Mouse (Mus musculus): ENCODE measurements around the gene Mthfd2l. TPM values are rescaled to one million over a fixed set of nuclear protein-coding genes. Genes with fewer than 3 reads are reported as not detected.

Gene Mthfd2l
- polyA plus RNA-seq, 1 experiment from 2014 or later, result 42.9 TPM

DNA sequence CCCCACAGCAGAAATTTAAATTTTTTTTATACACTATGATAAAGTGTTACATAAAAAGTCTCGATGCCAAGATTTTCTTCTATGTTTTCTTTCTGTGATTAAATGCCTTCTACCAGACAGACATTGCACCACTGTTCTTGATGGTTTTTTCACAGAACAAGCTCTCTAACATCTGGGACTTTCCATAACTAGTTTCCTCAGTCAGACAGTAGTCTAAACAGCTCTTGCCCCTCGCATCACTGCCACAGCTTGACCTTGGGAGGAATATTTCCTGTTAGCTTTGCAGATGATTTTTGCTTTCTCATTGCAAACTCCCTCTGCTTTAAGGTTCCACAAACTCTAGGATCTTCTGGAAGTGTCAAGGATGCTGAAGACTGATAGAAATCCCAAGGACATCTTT, 371 bp upstream of the Mthfd2l start:
- 29% methylated on average over 2 of the region's 2 CpGs for WGBS
- Histone ChIP-seq H3K4me2 (ENCODE audit: low read depth, low read length) (peak overlapping the region; percentile 69), H3K27me3 (ENCODE audit: control insufficient read depth, insufficient read depth, low read depth, low read length) (no peaks in the 10 kb centered on the region), H3K4me3 (ENCODE audit: low read length) (peak overlapping the region; percentile 69), H3K36me3 (ENCODE audit: control insufficient read depth, insufficient read depth, low read length) (no peaks in the 10 kb centered on the region), H3K27ac (ENCODE audit: low read length) (peak overlapping the region; percentile 99), H3K9me3 (ENCODE audit: control insufficient read depth, low read length) (no peaks in the 10 kb centered on the region), H3K4me1 (replicated peaks; ENCODE audit: control insufficient read depth, insufficient read depth, low read length) (peaks cover 10% of the 10 kb centered on the region; the same call in 1 of the 2 replicates), H3K9ac (ENCODE audit: low read length) (peak overlapping the region; percentile 97)
- ATAC-seq (ENCODE audit: low read depth), result peak; percentile 34; the same call in 1 of the 2 replicates

DNA sequence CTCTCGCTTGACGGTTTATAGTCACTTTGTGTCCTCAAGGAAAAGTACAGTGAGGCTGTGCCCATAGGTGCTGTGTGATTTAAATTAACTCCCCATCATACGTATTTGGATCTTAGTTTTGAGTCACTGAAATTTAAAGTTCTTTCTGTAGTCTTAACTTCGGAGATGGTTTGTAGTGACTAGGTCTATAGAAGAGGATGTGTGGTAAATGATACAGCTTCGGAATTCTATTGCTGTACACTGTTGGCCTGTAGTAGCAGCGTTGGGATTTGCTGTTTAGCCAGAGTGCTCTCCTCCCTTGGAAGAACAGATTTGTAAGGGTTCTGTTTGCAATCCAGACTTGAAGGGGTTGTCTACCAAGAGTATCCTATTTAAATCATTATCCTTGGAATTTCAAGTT, 994 bp downstream of the Mthfd2l start:
- Histone ChIP-seq H3K4me3 (ENCODE audit: low read length) (peak overlapping the region; percentile 69), H3K36me3 (ENCODE audit: control insufficient read depth, insufficient read depth, low read length) (no peaks in the 10 kb centered on the region), H3K4me2 (ENCODE audit: low read depth, low read length) (peak overlapping the region; percentile 69), H3K27ac (ENCODE audit: low read length) (peak overlapping the region; percentile 99), H3K4me1 (replicated peaks; ENCODE audit: control insufficient read depth, insufficient read depth, low read length) (peaks cover 10% of the 10 kb centered on the region; the same call in 1 of the 2 replicates), H3K9ac (ENCODE audit: low read length) (peak overlapping the region; percentile 97), H3K27me3 (ENCODE audit: control insufficient read depth, insufficient read depth, low read depth, low read length) (no peaks in the 10 kb centered on the region), H3K9me3 (ENCODE audit: control insufficient read depth, low read length) (no peaks in the 10 kb centered on the region)
- 5% methylated on average over 6 of the region's 6 CpGs for WGBS
- ATAC-seq (ENCODE audit: low read depth), result peak; percentile 30; the same call in 1 of the 2 replicates

DNA sequence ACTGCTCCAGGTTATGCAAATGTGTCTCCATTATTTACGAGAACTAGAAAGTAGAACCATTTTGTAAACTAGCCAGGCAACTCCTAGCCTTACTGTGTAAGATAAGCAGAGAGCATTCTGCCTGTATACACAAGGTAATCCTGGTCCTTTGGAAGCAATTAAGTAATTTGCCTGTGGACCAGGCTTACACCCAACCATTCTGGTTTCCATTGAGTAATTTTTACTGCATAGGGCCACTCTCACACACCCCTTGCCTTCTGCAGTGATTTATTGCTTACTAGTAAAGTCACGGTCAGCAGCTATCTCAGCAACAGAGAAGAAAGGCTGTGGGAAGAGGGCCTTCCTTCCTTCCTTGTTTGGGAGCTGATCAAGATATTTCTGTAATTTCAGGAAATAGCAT, 5.8 kb downstream of the Mthfd2l start:
- no peaks in the 10 kb centered on the region for H3K9me3 ChIP-seq (ENCODE audit: control insufficient read depth, low read length)
- H3K4me3 ChIP-seq (ENCODE audit: low read length), result no peak overlapping the region
- no peak overlapping the region for H3K27ac ChIP-seq (ENCODE audit: low read length)
- no peak overlapping the region for H3K4me2 ChIP-seq (ENCODE audit: low read depth, low read length)
- 68% methylated on average over 2 of the region's 2 CpGs for WGBS
- H3K9ac ChIP-seq (ENCODE audit: low read length), result no peak overlapping the region
- H3K4me1 ChIP-seq (replicated peaks; ENCODE audit: control insufficient read depth, insufficient read depth, low read length), result peaks cover 6% of the 10 kb centered on the region; the same call in 1 of the 2 replicates
- no peaks in the 10 kb centered on the region for H3K36me3 ChIP-seq (ENCODE audit: control insufficient read depth, insufficient read depth, low read length)
- ATAC-seq (ENCODE audit: low read depth), result no peak
- H3K27me3 ChIP-seq (ENCODE audit: control insufficient read depth, insufficient read depth, low read depth, low read length), result no peaks in the 10 kb centered on the region

DNA sequence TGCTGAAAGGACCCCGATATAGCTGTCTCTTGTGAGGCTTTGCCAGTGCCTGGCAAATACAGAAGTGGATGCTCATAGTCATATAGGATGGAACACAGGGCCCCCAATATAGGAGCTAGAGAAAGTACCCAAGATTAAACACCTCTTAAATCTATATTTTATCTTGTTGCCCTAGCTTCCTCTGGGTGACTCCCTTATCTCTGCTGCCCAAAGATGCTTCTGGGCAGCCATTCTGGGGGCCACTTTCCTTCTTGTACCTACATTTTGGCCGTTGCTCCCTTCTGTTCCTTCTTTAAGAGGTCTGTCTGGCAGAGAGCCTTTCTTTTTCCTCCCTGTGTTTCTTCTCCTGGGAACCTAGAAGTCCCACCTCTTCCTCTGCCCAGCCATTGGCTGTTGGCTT, 14.5 kb downstream of the Mthfd2l start:
- ATAC-seq (ENCODE audit: low read depth), result no peak
- H3K27me3 ChIP-seq (ENCODE audit: control insufficient read depth, insufficient read depth, low read depth, low read length), result no peaks in the 10 kb centered on the region
- no peaks in the 10 kb centered on the region for H3K4me1 ChIP-seq (replicated peaks; ENCODE audit: control insufficient read depth, insufficient read depth, low read length)
- no peaks in the 10 kb centered on the region for H3K9me3 ChIP-seq (ENCODE audit: control insufficient read depth, low read length)
- H3K36me3 ChIP-seq (ENCODE audit: control insufficient read depth, insufficient read depth, low read length), result no peaks in the 10 kb centered on the region
- H3K4me3 ChIP-seq (ENCODE audit: low read length), result no peak overlapping the region
- WGBS, result 78% methylated on average over 2 of the region's 2 CpGs
- H3K27ac ChIP-seq (ENCODE audit: low read length), result no peak overlapping the region
- no peak overlapping the region for H3K9ac ChIP-seq (ENCODE audit: low read length)
- no peak overlapping the region for H3K4me2 ChIP-seq (ENCODE audit: low read depth, low read length)

DNA sequence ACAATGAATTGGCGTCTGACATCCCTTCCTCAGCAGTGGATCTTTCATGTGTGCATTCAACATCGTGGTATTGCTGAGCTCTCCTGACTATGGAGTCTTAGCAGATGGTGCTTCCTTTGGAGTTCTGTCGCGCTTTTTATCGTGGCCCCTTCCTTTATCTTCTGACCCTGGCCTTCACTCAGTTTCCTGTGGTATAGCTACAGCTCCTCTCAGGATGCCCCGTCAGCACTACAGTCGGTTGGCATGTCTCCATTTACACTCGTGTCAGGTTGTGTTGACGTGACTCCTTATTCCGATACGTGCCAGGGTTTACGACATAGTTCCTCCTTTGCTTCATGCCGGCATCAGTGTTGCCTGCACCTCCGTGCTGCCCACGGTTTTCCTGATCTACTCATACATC, 18.6 kb downstream of the Mthfd2l start:
- no peak for ATAC-seq (ENCODE audit: low read depth)
- H3K4me2 ChIP-seq (ENCODE audit: low read depth, low read length), result no peak overlapping the region
- H3K27ac ChIP-seq (ENCODE audit: low read length), result no peak overlapping the region
- WGBS, result 73% methylated on average over 15 of the region's 15 CpGs
- H3K9me3 ChIP-seq (ENCODE audit: control insufficient read depth, low read length), result no peaks in the 10 kb centered on the region
- H3K36me3 ChIP-seq (ENCODE audit: control insufficient read depth, insufficient read depth, low read length), result no peaks in the 10 kb centered on the region
- H3K9ac ChIP-seq (ENCODE audit: low read length), result no peak overlapping the region
- no peaks in the 10 kb centered on the region for H3K4me1 ChIP-seq (replicated peaks; ENCODE audit: control insufficient read depth, insufficient read depth, low read length)
- no peak overlapping the region for H3K4me3 ChIP-seq (ENCODE audit: low read length)
- no peaks in the 10 kb centered on the region for H3K27me3 ChIP-seq (ENCODE audit: control insufficient read depth, insufficient read depth, low read depth, low read length)

DNA sequence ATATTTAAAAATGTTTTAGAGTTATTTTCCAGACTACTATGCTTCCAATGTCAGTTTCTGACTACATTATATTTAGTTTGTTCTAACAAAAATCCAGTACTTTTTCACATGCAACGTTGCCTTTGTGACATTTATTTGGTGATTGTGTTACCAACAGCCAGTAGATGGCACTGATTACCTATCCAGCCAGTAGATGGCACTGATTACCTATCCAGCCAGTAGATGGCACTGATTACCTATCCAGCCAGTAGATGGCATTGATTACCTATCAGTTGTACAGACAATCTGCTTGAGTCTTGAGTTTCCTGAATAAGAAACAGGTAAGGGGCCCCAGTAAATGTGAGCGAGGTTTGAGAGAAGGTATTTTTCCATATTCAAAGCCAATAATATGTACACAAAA, 20.6 kb downstream of the Mthfd2l start:
- Histone ChIP-seq H3K9me3 (ENCODE audit: control insufficient read depth, low read length) (no peaks in the 10 kb centered on the region), H3K9ac (ENCODE audit: low read length) (no peak overlapping the region), H3K4me2 (ENCODE audit: low read depth, low read length) (no peak overlapping the region), H3K4me3 (ENCODE audit: low read length) (no peak overlapping the region), H3K27ac (ENCODE audit: low read length) (no peak overlapping the region), H3K4me1 (replicated peaks; ENCODE audit: control insufficient read depth, insufficient read depth, low read length) (no peaks in the 10 kb centered on the region), H3K27me3 (ENCODE audit: control insufficient read depth, insufficient read depth, low read depth, low read length) (no peaks in the 10 kb centered on the region), H3K36me3 (ENCODE audit: control insufficient read depth, insufficient read depth, low read length) (no peaks in the 10 kb centered on the region)
- no peak for ATAC-seq (ENCODE audit: low read depth)
- 25% methylated on average over 2 of the region's 2 CpGs for WGBS

DNA sequence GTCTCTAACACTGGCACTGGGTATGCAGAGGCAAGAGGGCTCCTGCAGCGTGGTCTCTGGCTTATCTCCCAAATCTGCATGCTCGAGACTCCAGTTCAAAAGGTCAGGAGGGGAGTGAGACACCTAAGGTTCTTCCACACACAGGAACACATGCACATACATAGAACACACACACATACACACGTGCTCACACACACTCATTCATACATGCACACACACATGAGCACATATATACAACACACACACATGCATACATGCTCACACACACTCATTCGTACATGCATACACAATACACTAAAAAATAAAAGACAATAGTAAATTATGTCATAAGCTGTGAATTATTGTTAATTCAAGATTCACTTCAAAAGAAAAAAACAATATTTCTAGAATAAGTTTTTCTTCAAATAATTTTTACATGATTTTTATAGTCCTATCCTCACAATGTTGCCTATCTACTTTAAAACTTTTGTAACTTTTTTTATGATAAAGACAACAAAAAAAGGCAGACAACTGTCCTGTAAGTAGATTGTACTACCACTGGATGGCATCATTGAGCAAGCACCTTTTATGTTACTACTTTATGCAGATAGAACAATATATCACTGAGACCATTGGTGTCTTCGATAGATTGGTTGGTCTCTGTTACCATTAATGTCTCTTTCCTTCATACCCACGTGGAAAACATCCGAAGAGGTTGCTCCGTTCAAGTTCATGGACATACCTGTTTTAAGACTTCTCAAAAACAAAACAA, 22.0 kb downstream of the Mthfd2l start:
- ATAC-seq (ENCODE audit: low read depth), result no peak
- 68% methylated on average over 8 of the region's 8 CpGs for WGBS
- no peaks in the 10 kb centered on the region for H3K4me1 ChIP-seq (replicated peaks; ENCODE audit: control insufficient read depth, insufficient read depth, low read length)
- H3K4me2 ChIP-seq (ENCODE audit: low read depth, low read length), result no peak overlapping the region
- no peak overlapping the region for H3K9ac ChIP-seq (ENCODE audit: low read length)
- H3K9me3 ChIP-seq (ENCODE audit: control insufficient read depth, low read length), result no peaks in the 10 kb centered on the region
- no peaks in the 10 kb centered on the region for H3K36me3 ChIP-seq (ENCODE audit: control insufficient read depth, insufficient read depth, low read length)
- H3K27ac ChIP-seq (ENCODE audit: low read length), result no peak overlapping the region
- no peaks in the 10 kb centered on the region for H3K27me3 ChIP-seq (ENCODE audit: control insufficient read depth, insufficient read depth, low read depth, low read length)
- no peak overlapping the region for H3K4me3 ChIP-seq (ENCODE audit: low read length)

DNA sequence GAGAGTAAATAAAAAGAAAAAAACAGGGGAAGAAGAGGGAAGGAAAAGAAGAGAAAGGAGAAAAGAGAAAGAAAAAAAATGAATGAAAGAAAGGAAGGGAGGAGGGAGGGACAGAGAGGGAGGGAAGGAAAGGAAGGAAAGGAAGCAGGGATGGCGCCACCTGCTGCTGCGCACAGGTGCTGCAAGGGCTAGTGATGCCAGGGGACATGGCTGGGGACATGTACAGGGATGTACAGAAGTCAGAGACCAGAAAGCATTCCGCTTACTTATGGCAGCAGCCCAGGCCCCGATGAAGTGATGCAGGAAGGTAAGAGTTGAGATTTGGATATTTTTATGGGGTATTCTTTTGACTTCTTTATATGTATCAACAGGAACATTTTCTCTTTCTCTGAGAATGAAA, 33.4 kb downstream of the Mthfd2l start:
- 69% methylated on average over 4 of the region's 4 CpGs for WGBS
- ATAC-seq (ENCODE audit: low read depth), result no peak

DNA sequence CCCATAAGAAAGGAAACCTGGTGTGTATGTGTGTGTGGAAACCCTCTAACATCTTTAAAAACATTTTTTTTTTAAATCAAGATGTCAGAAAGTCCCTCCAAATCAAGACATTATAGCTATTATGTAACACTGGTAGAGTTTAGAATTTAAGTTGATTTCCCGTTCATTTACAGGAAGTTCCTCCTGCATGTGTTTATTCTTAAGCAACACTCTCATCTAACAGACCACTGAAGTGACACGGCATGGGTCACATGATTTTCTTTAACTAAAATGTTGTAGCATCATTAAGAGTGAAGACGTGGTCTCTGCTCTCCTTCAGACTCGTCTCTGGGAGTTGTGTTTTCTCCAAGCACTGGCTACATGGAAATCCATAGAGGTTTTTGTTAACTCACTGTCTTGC, 33.8 kb downstream of the Mthfd2l start:
- H3K9ac ChIP-seq (ENCODE audit: low read length), result no peak overlapping the region
- no peaks in the 10 kb centered on the region for H3K4me1 ChIP-seq (replicated peaks; ENCODE audit: control insufficient read depth, insufficient read depth, low read length)
- no peaks in the 10 kb centered on the region for H3K9me3 ChIP-seq (ENCODE audit: control insufficient read depth, low read length)
- H3K27ac ChIP-seq (ENCODE audit: low read length), result no peak overlapping the region
- 67% methylated on average over 4 of the region's 4 CpGs for WGBS
- no peaks in the 10 kb centered on the region for H3K27me3 ChIP-seq (ENCODE audit: control insufficient read depth, insufficient read depth, low read depth, low read length)
- H3K4me2 ChIP-seq (ENCODE audit: low read depth, low read length), result no peak overlapping the region
- no peak for ATAC-seq (ENCODE audit: low read depth)
- H3K36me3 ChIP-seq (ENCODE audit: control insufficient read depth, insufficient read depth, low read length), result peaks cover under 1% of the 10 kb centered on the region; the same call in 1 of the 2 replicates
- H3K4me3 ChIP-seq (ENCODE audit: low read length), result no peak overlapping the region

More for the DNA sequence above, 33.4 kb downstream of the Mthfd2l start:
- no peak overlapping the region for H3K4me3 ChIP-seq (ENCODE audit: low read length)
- H3K4me2 ChIP-seq (ENCODE audit: low read depth, low read length), result no peak overlapping the region
- no peak overlapping the region for H3K27ac ChIP-seq (ENCODE audit: low read length)
- no peaks in the 10 kb centered on the region for H3K4me1 ChIP-seq (replicated peaks; ENCODE audit: control insufficient read depth, insufficient read depth, low read length)
- no peak overlapping the region for H3K9ac ChIP-seq (ENCODE audit: low read length)
- H3K36me3 ChIP-seq (ENCODE audit: control insufficient read depth, insufficient read depth, low read length), result peaks cover 3% of the 10 kb centered on the region; the same call in 1 of the 2 replicates
- H3K9me3 ChIP-seq (ENCODE audit: control insufficient read depth, low read length), result no peaks in the 10 kb centered on the region
- H3K27me3 ChIP-seq (ENCODE audit: control insufficient read depth, insufficient read depth, low read depth, low read length), result no peaks in the 10 kb centered on the region
